Mouse (Mus musculus): ENCODE measurements around the gene Dact1.

Gene Dact1

GRCm38 (mm10) chr12:71309581-71310067 lies at the start of gene Dact1:
Gene Dact1, plus strand, starts transcription at chr12:71309884.
- peak; percentile 46 for DNase-seq

- no peak for DNase-seq
Observed at GRCm38 (mm10) chr12:71264211-71264610, 45.5 kb upstream of the Dact1 start.

DNA sequence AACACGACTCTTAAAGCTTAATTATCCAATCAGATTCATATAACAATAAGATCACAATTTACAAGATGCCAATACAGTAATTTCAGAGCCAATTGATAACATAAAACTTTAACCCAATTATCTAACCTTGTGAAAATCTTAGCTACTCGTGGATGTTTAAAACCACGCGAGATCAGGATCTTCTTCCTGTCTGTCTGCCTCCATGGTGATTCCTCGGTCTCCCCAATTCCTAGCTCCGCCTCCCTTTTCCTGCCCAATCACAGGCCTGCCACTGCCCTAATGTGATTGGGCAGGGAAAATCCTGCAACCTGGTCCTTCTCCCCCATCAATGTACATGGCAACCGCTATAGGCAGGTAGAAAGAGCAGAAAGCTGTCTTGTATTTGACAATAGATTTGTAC lies 40.3 kb upstream of the Dact1 start:
- DNase-seq = no peak

DNA sequence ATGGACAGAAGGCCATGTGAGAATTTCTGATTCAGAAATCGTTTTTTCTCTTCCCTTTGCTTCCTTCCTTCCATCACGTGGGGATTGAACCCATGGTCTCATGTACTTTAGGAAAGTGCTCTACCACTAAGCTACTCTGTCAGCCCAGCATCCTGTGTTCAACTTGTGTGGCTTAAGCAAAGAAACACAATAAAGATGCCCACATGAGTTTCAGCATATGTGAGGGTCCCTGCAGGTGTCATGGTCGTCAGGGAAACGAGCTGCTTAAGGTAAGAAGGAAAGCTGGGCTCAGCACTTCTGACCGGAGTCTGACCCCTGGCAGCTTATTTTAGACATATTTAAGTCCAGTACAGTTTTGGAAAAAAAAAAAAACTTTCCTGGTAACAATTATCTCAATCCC lies 38.6 kb upstream of the Dact1 start:
- DNase-seq = no peak

DNA sequence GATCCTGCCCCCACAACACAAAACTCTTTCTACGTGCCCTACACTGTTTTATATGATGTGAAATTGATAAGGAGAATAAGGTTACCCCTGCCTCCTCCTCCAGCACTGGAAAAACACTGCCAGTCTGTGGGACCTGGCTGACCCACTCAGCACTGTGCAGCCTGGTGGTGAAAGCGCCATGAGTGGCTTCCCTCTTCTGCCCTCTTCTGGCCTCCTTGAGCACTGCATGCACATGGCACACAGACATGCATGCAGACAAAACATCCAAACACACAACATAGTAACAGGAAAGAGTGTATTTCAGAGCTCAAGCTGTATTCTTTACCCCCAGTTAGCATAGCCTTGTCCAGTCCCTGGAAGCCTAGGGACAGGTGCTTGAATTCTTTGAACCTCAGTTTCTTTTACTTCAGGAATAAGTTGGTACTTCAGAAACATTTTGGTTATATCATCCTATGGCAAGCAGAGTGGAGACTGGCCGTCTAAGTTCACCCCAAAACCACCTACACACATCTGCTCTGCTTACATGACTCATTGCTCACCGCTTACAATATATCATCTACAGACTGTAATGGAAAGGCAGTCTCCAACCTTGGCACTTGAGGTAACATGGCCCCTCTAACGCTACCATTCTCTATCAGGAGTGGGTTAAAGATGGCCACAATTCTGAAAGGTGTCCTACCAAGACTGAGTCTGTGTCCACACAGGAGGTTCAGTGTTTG lies 35.0 kb upstream of the Dact1 start:
- DNase-seq = no peak

- no peak for DNase-seq
Observed at GRCm38 (mm10) chr12:71275906-71276595, 33.6 kb upstream of the Dact1 start.

- no peak for DNase-seq
Observed at GRCm38 (mm10) chr12:71279521-71280262, 30.0 kb upstream of the Dact1 start.

DNA sequence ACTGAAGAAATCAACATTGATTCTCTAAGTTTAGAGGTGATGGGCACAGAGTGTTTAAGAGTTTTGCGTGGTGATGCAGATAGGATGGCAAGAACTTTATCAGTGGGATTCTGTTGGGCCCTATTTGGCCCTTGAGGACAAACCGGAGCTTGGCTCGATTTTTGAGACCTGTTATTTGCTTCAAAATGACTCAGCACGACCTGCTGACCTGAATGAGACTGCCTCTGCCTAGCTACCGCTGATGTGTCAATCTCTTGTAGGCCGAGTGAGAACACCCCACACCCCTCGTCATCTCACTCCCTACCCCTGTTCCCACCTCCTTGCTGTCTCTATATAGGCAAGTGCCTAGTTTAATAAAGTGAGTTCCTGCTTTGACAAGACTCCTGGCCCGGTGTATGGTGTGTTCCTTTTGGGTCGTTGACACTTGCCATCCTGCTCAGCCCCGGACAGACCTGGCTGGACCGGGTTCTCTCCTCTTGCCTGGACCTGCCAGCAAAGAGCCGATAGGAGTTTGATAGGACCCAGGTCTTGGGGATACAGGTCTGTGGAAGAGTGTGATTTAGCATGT lies 28.4 kb upstream of the Dact1 start:
- no peak for DNase-seq

GRCm38 (mm10) chr12:71285399-71285798 lies 24.3 kb upstream of the Dact1 start:
- no peak for DNase-seq

DNA sequence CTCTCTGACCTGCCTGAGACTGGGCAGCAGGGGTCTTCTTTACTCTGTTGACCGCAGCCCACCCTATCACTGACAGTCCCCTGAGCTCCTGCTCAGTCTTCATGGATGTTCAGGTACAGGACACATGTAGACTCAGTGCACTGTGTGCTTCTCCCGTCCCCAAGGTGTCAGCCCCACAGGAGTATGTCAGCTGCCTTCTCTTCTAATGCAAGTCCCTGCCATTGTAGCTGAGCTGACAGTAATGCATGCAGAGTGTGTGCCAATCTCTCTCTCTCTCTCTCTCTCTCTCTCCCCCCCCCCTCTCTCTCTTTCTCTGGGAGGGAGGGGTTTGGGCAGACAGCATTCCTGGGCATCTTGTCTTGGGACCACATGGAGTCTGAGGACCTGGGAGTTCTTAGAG lies 19.2 kb upstream of the Dact1 start:
- DNase-seq = no peak

DNA sequence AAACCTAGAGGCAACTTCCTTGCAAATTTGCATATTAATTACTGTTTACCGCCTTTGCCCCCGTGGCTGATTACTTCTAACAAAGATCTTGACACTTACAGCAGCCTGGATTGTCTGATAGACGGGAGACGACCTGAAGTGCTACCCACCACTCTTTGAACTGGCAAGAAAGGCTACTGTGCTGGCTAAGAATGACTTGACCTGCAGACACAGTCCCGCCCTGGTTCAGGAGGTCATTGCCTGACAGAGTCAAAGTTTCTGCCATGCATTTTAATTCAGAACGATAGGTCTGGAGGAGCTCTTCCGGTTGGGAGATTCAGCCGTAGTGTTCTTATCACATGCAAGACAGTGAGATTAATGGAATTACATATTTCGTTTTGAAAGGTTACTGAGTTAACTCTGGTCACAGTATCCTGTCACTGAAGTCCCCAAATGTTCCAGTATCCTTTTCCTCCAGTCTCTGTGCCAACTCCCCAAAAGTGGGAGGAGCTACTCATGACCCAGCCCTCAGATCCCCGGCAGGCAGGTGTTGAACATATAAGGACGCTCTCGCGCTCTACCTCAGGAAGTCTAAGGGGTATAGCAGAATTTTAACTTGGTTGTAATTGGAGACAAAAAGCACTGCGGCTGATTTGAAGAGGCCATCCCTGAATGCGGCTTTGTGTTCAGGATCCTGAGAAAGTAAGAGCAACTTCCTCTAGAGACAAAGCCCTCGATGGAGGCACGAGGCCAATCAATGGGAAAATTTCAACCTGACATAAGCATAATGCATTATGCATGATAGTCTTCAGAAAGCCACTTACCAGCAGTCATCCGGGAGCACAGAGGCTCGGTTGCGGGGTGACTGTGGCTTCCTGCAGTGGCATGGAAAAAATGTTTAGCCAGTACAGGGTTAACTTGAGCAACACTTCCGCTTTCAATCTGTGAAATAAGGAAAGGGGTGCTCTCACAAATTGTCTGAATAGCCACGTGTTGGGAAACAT lies 15.4 kb upstream of the Dact1 start:
- DNase-seq = no peak

DNA sequence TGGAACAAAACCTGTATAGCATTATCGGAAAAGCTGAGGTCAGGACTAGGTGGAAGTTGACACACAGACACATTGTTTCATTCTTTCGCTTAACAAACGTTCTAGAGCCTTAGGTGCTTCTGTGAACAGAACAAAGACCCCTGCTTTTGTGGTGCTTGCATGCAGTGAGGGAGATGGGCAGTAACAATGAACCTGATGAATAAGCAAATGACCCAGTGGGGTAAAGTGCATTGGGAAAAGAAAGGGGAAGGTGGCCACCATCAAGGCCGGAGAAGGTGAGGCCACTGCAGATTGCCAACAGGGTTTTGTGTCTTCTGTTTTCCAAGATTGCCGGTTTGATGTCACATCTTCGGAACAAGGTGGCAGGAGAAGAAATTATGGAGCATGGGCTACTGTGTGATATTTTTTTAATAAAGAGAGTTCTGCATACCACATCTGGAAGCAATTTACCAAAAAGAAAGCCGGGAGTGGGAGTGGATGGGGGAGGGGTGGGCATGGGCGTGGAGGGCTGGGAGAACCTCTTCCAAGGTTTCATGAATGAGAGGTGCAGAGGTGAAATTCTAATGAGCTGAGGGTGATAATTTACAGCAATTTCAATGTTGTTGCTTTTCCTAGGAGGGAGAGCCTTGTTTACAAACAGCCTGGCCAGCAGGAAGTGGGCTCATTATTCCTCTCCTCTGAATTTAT lies 12.7 kb upstream of the Dact1 start:
- DNase-seq = no peak

DNA sequence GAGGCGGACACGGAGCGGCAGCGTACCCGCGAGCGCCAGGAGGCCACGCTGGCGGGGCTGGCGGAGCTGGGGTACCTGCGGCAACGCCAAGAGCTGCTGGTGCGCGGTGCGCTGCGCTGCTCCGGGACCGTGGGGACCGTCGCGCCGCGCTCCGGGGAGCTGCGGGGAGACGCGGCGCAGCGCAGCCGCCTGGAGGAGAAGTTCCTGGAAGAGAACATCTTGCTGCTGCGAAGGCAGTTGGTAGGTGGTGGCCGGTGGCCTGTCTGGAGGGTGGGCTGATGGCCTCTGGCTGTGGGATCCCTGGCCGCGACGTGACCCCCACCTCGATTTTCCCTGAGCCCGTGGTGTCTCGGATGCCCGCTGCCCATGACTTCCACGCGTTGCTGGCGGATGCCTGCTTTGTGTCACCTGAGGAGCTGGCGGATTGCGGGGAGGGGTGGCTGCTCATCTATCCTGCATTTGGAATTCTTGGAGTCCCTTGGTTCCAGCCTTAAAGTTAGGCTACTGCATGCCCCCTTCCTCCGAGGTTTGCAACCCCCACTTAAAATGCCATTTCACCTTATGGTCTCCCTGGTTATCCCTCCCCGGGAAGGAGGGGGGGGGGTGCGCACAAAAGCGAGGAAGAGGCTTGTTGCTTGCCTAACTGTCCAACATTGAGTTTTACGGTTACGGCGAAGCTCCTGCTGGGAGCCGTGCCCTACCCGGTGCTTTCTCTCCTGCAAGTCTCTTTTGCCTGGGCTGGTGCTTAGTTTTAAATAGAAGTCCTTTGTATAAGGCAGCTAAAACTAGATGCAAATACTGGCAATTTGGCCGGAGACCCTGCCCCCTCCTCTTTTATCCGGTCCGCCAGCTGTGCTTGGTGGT lies 616 bp downstream of the Dact1 start:
- no peak for DNase-seq

DNA sequence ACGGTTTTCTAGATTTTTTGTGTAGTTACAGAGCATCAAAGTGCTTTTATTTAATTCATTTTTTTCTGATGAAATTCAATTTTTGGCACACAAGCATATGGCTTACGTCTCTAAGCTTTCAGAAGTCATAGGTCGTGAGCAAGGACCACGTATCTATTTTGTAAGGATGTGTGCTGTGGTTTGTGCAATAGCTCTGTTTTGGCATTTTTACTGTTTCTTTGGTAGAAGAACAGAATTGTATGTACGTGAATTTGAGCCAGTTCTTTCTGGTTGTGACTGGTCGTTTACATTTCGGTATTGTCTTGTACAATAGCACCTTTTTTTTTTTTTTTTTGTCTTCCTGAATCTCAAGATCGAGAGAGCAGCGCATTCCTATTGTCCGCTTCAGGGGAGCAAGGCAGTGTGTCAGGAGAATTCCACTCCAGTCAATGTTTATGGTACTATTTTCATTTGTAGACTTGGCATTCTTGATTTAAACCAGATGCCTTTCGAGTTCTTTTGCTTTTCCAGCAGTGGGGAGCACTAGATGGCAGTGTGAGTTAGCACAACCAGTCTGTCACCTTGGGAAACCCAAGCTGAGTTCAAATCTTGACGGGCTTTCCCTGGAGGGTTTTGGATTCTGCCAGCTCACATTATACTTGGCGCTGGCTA lies 1.7 kb downstream of the Dact1 start:
- DNase-seq = peak; percentile 58

DNA sequence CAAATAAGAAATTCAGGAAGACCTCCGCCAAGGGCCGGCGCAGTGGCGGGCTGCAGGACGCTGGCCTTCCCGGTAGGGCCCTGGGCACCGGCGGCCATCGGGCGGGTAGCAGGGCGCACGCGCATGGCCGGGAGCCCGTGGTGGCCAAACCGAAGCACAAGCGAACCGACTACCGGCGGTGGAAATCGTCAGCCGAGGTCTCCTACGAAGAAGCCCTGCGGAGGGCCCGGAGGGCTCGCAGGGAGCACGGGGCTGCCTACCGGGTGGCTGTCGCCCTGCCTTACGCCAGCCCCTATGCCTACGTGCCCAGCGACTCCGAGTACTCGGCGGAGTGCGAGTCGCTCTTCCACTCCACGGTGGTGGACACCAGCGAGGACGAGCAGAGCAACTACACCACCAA lies 8.6 kb downstream of the Dact1 start:
- no peak for DNase-seq

GRCm38 (mm10) chr12:71319536-71319935 lies 9.9 kb downstream of the Dact1 start:
- no peak for DNase-seq

- DNase-seq = no peak
Observed at GRCm38 (mm10) chr12:71332646-71333045, 23.0 kb downstream of the Dact1 start.

DNA sequence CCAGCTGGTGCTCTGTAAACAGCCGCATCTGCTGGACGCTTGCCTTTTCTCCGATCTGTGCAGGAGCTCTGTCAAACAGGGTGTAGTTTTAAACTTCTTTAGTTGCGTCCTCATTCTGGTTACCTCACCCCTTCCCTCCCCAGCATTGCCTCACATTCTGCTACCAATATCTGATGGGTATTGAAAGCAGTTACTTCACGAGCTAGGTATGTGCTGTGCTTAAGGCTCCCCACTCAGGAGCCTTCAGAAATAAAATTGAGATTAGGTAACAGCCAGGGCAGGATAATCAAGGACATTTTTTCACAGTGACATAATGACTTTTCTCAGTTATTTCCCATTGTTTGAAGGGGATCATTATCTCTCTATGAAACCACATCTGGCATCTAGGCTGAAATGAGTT lies 23.9 kb downstream of the Dact1 start:
- DNase-seq = no peak

GRCm38 (mm10) chr12:71337025-71337582 lies 27.4 kb downstream of the Dact1 start:
- no peak for DNase-seq

Data from layer of hippocampus, adult 9-11 months (tissue).